Mouse (Mus musculus): ENCODE data around the gene Pelp1. TPM values are rescaled to one million over a fixed set of nuclear protein-coding genes. Genes with fewer than 3 reads are reported as not detected.
"Not testable (repeated sequence)": the region's sequence is repeated elsewhere in the genome, so short reads cannot be mapped to it uniquely, and the experiment has no call there.

The Pelp1 gene
- polyA plus RNA-seq, 1 experiment from 2014 or later = 32.0 TPM

GRCm38 (mm10) chr11:70368626-70369025, 41.2 kb downstream of the Pelp1 start:
- not testable (repeated sequence) for H3K4me1 ChIP-seq (ENCODE audit: control insufficient read depth, insufficient read depth, low read length); ATAC-seq (ENCODE audit: insufficient read depth, low FRiP score); H3K4me2 ChIP-seq (ENCODE audit: low read depth, low read length); H3K4me3 ChIP-seq (replicated peaks; ENCODE audit: low read length); H3K27ac ChIP-seq (ENCODE audit: low read length); H3K9me3 ChIP-seq (replicated peaks; ENCODE audit: control insufficient read depth, low read length); H3K9ac ChIP-seq (ENCODE audit: low read length); H3K36me3 ChIP-seq (ENCODE audit: control insufficient read depth, insufficient read depth, low read length); H3K27me3 ChIP-seq (ENCODE audit: control insufficient read depth, insufficient read depth, low read length)
- 76% methylated on average over 2 of the region's 2 CpGs for WGBS

- H3K27ac ChIP-seq (ENCODE audit: low read length); H3K4me2 ChIP-seq (ENCODE audit: low read depth, low read length); ATAC-seq (ENCODE audit: insufficient read depth, low FRiP score); H3K9ac ChIP-seq (ENCODE audit: low read length); H3K9me3 ChIP-seq (replicated peaks; ENCODE audit: control insufficient read depth, low read length); H3K36me3 ChIP-seq (ENCODE audit: control insufficient read depth, insufficient read depth, low read length); H3K4me1 ChIP-seq (ENCODE audit: control insufficient read depth, insufficient read depth, low read length); H3K27me3 ChIP-seq (ENCODE audit: control insufficient read depth, insufficient read depth, low read length); H3K4me3 ChIP-seq (replicated peaks; ENCODE audit: low read length): not testable (repeated sequence)
- 78% methylated on average over 6 of the region's 6 CpGs for WGBS
These were observed 42.1 kb downstream of the Pelp1 start for GRCm38 (mm10) chr11:70367701-70368100.

- Histone ChIP-seq H3K4me3 (replicated peaks; ENCODE audit: low read length) (peak within 1 kb of the TSS; percentile 35), H3K9me3 (replicated peaks; ENCODE audit: control insufficient read depth, low read length) (no peaks in the 10 kb centered on the region), H3K4me1 (ENCODE audit: control insufficient read depth, insufficient read depth, low read length) (0 out of 2 replicates have a peak, but pooled peaks cover 12% of the 10 kb centered on the region), H3K36me3 (ENCODE audit: control insufficient read depth, insufficient read depth, low read length) (no peaks in the 10 kb centered on the region), H3K27me3 (ENCODE audit: control insufficient read depth, insufficient read depth, low read length) (peaks cover 44% of the 10 kb centered on the region), H3K9ac (ENCODE audit: low read length) (peak within 1 kb of the TSS; percentile 39), H3K27ac (ENCODE audit: low read length) (no peak within 1 kb of the TSS), H3K4me2 (ENCODE audit: low read depth, low read length) (peak within 1 kb of the TSS; percentile 66)
- WGBS = under 1% methylated on average over 19 of the region's 19 CpGs
- no peak for ATAC-seq (ENCODE audit: insufficient read depth, low FRiP score)
These were observed 58.0 kb downstream of the Pelp1 start, which contains the start of gene Alox15 for GRCm38 (mm10) chr11:70351868-70352267. TSS of gene Alox15 (minus strand) at chr11:70352031.

DNA sequence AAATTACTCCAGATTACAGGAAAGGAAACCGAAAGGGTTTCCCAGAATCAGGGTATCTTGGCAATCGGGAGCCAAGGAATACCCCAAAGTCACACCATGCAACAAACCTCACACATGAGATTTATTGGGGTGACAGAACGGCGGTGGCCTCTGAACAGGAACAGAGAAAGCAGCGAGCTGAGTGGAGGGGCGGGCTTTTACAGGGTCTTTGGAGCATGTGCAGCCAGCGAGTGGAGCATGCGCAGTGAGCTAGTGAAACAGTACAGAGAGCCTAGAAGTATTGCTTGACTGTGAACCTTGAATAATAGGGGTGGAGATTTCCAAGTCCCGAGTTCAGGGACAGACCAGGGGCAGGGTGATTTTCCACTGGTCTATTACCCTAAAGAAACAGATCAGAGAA, 61.2 kb downstream of the Pelp1 start:
- H3K27ac ChIP-seq (ENCODE audit: low read length) = no peak overlapping the region
- no peak overlapping the region for H3K9ac ChIP-seq (ENCODE audit: low read length)
- H3K27me3 ChIP-seq (ENCODE audit: control insufficient read depth, insufficient read depth, low read length) = peaks cover 44% of the 10 kb centered on the region
- no peaks in the 10 kb centered on the region for H3K36me3 ChIP-seq (ENCODE audit: control insufficient read depth, insufficient read depth, low read length)
- WGBS = 81% methylated on average over 9 of the region's 9 CpGs
- no peaks in the 10 kb centered on the region for H3K9me3 ChIP-seq (replicated peaks; ENCODE audit: control insufficient read depth, low read length)
- no peak overlapping the region for H3K4me3 ChIP-seq (replicated peaks; ENCODE audit: low read length)
- H3K4me1 ChIP-seq (ENCODE audit: control insufficient read depth, insufficient read depth, low read length) = 0 out of 2 replicates have a peak, but pooled peaks cover 12% of the 10 kb centered on the region
- ATAC-seq (ENCODE audit: insufficient read depth, low FRiP score) = no peak
- no peak overlapping the region for H3K4me2 ChIP-seq (ENCODE audit: low read depth, low read length)

GRCm38 (mm10) chr11:70347861-70348260, 62.0 kb downstream of the Pelp1 start:
- no peaks in the 10 kb centered on the region for H3K9me3 ChIP-seq (replicated peaks; ENCODE audit: control insufficient read depth, low read length)
- no peak overlapping the region for H3K9ac ChIP-seq (ENCODE audit: low read length)
- 0 out of 2 replicates have a peak, but pooled peaks cover 12% of the 10 kb centered on the region for H3K4me1 ChIP-seq (ENCODE audit: control insufficient read depth, insufficient read depth, low read length)
- no peaks in the 10 kb centered on the region for H3K36me3 ChIP-seq (ENCODE audit: control insufficient read depth, insufficient read depth, low read length)
- H3K27ac ChIP-seq (ENCODE audit: low read length) = no peak overlapping the region
- no peak overlapping the region for H3K4me3 ChIP-seq (replicated peaks; ENCODE audit: low read length)
- WGBS = 85% methylated on average over 10 of the region's 10 CpGs
- no peak overlapping the region for H3K4me2 ChIP-seq (ENCODE audit: low read depth, low read length)
- peaks cover 38% of the 10 kb centered on the region for H3K27me3 ChIP-seq (ENCODE audit: control insufficient read depth, insufficient read depth, low read length)
- ATAC-seq (ENCODE audit: insufficient read depth, low FRiP score) = no peak

DNA sequence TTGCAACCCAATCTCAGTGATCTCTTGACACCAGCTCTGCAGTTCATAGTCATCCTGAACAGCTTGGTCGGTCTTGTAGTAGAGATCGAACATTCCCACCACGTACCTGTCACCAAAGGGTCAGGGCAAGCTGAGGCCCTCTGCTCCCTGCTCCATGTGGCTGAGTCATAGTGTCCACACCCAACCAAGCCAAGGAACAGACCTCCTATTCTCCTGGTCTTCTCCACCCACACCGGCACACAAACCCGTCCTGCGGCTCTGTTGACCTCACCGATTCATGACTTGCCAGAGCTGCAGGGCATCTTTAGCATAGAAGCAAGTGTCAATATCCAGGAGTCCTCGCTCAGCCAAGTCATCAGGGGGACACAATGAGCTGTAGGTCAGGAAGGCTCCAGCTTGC, 64.3 kb downstream of the Pelp1 start:
- H3K9me3 ChIP-seq (replicated peaks; ENCODE audit: control insufficient read depth, low read length) = no peaks in the 10 kb centered on the region
- peaks cover 15% of the 10 kb centered on the region for H3K27me3 ChIP-seq (ENCODE audit: control insufficient read depth, insufficient read depth, low read length)
- H3K27ac ChIP-seq (ENCODE audit: low read length) = no peak overlapping the region
- ATAC-seq (ENCODE audit: insufficient read depth, low FRiP score) = peak; percentile 80; the same call in 1 of the 2 replicates
- no peak overlapping the region for H3K4me2 ChIP-seq (ENCODE audit: low read depth, low read length)
- 78% methylated on average over 8 of the region's 8 CpGs for WGBS
- no peaks in the 10 kb centered on the region for H3K36me3 ChIP-seq (ENCODE audit: control insufficient read depth, insufficient read depth, low read length)
- H3K4me1 ChIP-seq (ENCODE audit: control insufficient read depth, insufficient read depth, low read length) = no peaks in the 10 kb centered on the region
- H3K4me3 ChIP-seq (replicated peaks; ENCODE audit: low read length) = no peak overlapping the region
- no peak overlapping the region for H3K9ac ChIP-seq (ENCODE audit: low read length)

DNA sequence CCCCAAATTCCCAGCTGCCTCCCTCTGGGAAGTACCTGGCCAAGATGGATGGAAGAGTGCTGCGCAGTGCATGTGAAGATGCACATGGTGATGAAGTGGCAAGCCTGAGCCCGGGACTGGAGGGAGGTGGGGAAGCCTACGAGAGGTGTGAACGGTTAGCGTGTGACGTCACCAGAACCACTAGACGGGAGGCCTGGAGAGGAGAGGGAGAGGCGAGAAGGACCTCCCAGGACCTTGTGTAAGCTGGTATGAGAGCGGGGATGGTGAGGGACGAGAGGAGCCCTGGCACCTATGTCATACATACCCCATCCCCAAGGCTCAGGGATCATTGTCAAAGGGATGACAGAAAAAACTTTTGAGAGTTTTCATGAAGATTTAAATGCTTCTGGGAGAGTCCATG, 64.8 kb downstream of the Pelp1 start:
- 68% methylated on average over 10 of the region's 10 CpGs for WGBS
- Histone ChIP-seq H3K36me3 (ENCODE audit: control insufficient read depth, insufficient read depth, low read length) (no peaks in the 10 kb centered on the region), H3K27me3 (ENCODE audit: control insufficient read depth, insufficient read depth, low read length) (peaks cover 12% of the 10 kb centered on the region), H3K9ac (ENCODE audit: low read length) (no peak overlapping the region), H3K4me3 (replicated peaks; ENCODE audit: low read length) (no peak overlapping the region), H3K4me2 (ENCODE audit: low read depth, low read length) (no peak overlapping the region), H3K9me3 (replicated peaks; ENCODE audit: control insufficient read depth, low read length) (no peaks in the 10 kb centered on the region), H3K4me1 (ENCODE audit: control insufficient read depth, insufficient read depth, low read length) (no peaks in the 10 kb centered on the region), H3K27ac (ENCODE audit: low read length) (no peak overlapping the region)
- ATAC-seq (ENCODE audit: insufficient read depth, low FRiP score) = no peak

Small RNA genes within 50 kb of the gene (microRNA-seq; reads per million reads assigned to microRNA genes)
- gene Mir7115 = not detected

Other genes starting within 250 kb of the Pelp1 start
- gene Slc16a11, start 197.3 kb downstream of the Pelp1 start, polyA plus RNA-seq (2015; fragmentation: Nextera tagmentation; extraction: Ambion mirVana) = 1.5 and 1.9 TPM in 2 replicates
- 9.4 and 10.5 TPM in 2 replicates for gene Slc16a13, start 189.0 kb downstream of the Pelp1 start, polyA plus RNA-seq (2015; fragmentation: Nextera tagmentation; extraction: Ambion mirVana)
- 12.1 and 13.9 TPM in 2 replicates for gene Bcl6b, start 180.2 kb downstream of the Pelp1 start, polyA plus RNA-seq (2015; fragmentation: Nextera tagmentation; extraction: Ambion mirVana)
- gene 0610010K14Rik, start 172.1 kb downstream of the Pelp1 start, polyA plus RNA-seq (2015; fragmentation: Nextera tagmentation; extraction: Ambion mirVana) = 119 and 132 TPM in 2 replicates
- 9.6 and 10.2 TPM in 2 replicates for gene Gm21988, start 170.2 kb downstream of the Pelp1 start, polyA plus RNA-seq (2015; fragmentation: Nextera tagmentation; extraction: Ambion mirVana)
- 207 and 226 TPM in 2 replicates for gene Rnasek, start 170.2 kb downstream of the Pelp1 start, polyA plus RNA-seq (2015; fragmentation: Nextera tagmentation; extraction: Ambion mirVana)
- gene Alox12, start 154.7 kb downstream of the Pelp1 start, polyA plus RNA-seq (2015; fragmentation: Nextera tagmentation; extraction: Ambion mirVana) = 17.8 and 21.0 TPM in 2 replicates
- gene Alox12e, start 87.4 kb downstream of the Pelp1 start, polyA plus RNA-seq (2015; fragmentation: Nextera tagmentation; extraction: Ambion mirVana) = not detected in 2 replicates
- gene Alox15, start 58.0 kb downstream of the Pelp1 start, polyA plus RNA-seq (2015; fragmentation: Nextera tagmentation; extraction: Ambion mirVana) = 12.7 and 19.7 TPM in 2 replicates
- gene Arrb2, start 22.6 kb upstream of the Pelp1 start, polyA plus RNA-seq (2015; fragmentation: Nextera tagmentation; extraction: Ambion mirVana) = 14.7 and 14.8 TPM in 2 replicates
- 37.4 and 37.9 TPM in 2 replicates for gene Med11, start 41.9 kb upstream of the Pelp1 start, polyA plus RNA-seq (2015; fragmentation: Nextera tagmentation; extraction: Ambion mirVana)
- 0.45 and 0.97 TPM in 2 replicates for gene Zmynd15, start 49.4 kb upstream of the Pelp1 start, polyA plus RNA-seq (2015; fragmentation: Nextera tagmentation; extraction: Ambion mirVana)
- 9.0 and 10.5 TPM in 2 replicates for gene Cxcl16, start 50.0 kb upstream of the Pelp1 start, polyA plus RNA-seq (2015; fragmentation: Nextera tagmentation; extraction: Ambion mirVana)
- 58.3 and 60.0 TPM in 2 replicates for gene Tm4sf5, start 95.2 kb upstream of the Pelp1 start, polyA plus RNA-seq (2015; fragmentation: Nextera tagmentation; extraction: Ambion mirVana)
- 0.36 and 0.92 TPM in 2 replicates for gene Vmo1, start 104.6 kb upstream of the Pelp1 start, polyA plus RNA-seq (2015; fragmentation: Nextera tagmentation; extraction: Ambion mirVana)
- 1.9 and 2.0 TPM in 2 replicates for gene Gltpd2, start 109.2 kb upstream of the Pelp1 start, polyA plus RNA-seq (2015; fragmentation: Nextera tagmentation; extraction: Ambion mirVana)
- gene Psmb6, start 115.3 kb upstream of the Pelp1 start, polyA plus RNA-seq (2015; fragmentation: Nextera tagmentation; extraction: Ambion mirVana) = 614 and 657 TPM in 2 replicates
- not detected in 2 replicates for gene Gm40193, start 122.9 kb upstream of the Pelp1 start, polyA plus RNA-seq (2015; fragmentation: Nextera tagmentation; extraction: Ambion mirVana)
- gene Pld2, start 130.0 kb upstream of the Pelp1 start, polyA plus RNA-seq (2015; fragmentation: Nextera tagmentation; extraction: Ambion mirVana) = 17.8 and 21.5 TPM in 2 replicates
- gene Mink1, start 152.8 kb upstream of the Pelp1 start, polyA plus RNA-seq (2015; fragmentation: Nextera tagmentation; extraction: Ambion mirVana) = 12.5 and 13.0 TPM in 2 replicates
- not detected in 2 replicates for gene 4930544D05Rik, start 205.8 kb upstream of the Pelp1 start, polyA plus RNA-seq (2015; fragmentation: Nextera tagmentation; extraction: Ambion mirVana)
- gene Chrne, start 209.2 kb upstream of the Pelp1 start, polyA plus RNA-seq (2015; fragmentation: Nextera tagmentation; extraction: Ambion mirVana) = 0.37 TPM in 1 of 2 replicates, not detected in the other
- 0.16 and 0.19 TPM in 2 replicates for gene Gp1ba, start 229.1 kb upstream of the Pelp1 start, polyA plus RNA-seq (2015; fragmentation: Nextera tagmentation; extraction: Ambion mirVana)
- 104 and 111 TPM in 2 replicates for gene Rnf167, start 237.2 kb upstream of the Pelp1 start, polyA plus RNA-seq (2015; fragmentation: Nextera tagmentation; extraction: Ambion mirVana)
- 163 and 169 TPM in 2 replicates for gene Slc25a11, start 237.4 kb upstream of the Pelp1 start, polyA plus RNA-seq (2015; fragmentation: Nextera tagmentation; extraction: Ambion mirVana)
- 1,820 and 1,821 TPM in 2 replicates for gene Pfn1, start 244.6 kb upstream of the Pelp1 start, polyA plus RNA-seq (2015; fragmentation: Nextera tagmentation; extraction: Ambion mirVana)
- gene Eno3, start 247.2 kb upstream of the Pelp1 start, polyA plus RNA-seq (2015; fragmentation: Nextera tagmentation; extraction: Ambion mirVana) = 19.3 and 126 TPM in 2 replicates